Mouse (Mus musculus) c-Kit-negative CD71-positive TER-119-positive erythroid progenitor cells, embryonic 14.5 days (primary cell): Measurements from ENCODE around the gene Zswim4.

Experiments
- DNase-seq: peaks from one replicate; pipeline ENCODE4 v3.0.0-alpha.2; 2013; ENCODE audit warnings: low read depth, low spot score

The Zswim4 gene

DNA sequence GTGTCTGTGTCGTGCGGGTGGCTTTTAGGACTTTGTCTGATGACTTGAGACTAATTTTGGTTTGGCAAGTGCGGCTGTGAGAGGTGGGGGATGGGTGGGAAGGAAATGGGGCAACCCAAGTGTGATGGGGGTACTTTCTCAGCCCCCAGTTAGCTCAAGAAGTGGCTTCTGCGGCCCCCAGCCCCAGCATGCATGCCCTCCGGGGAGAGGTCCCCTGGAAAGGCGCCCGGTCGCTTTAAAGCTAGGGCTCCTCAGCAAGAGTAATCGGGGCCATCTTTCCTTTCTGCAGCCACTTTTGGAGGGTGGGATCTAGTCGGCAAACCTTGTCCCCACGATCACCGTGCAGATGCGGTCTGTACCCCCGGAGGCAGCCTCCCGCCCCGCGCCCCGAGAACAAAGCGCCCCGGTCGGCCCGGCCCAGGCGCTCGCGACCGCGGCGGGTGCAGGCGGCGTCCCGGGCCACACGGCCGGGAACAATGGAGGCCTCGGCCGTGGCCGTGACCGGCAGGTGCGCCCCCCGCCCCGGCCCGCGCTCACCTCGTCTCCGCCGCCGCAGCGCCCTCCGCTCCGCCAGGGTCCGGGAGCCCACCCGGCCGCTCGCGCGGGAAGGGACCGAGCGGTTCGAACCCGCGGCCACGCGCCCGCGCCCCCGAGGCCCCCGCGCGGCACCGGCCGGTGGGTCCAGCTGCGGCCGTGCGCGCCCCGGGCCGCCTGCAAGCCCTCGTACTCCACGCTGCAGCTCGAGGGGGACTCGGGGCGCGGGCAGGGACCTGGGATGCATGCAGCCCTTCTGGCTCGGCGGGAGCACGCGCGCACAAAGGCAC is 53.4 kb downstream of the Zswim4 start:
- no peak for DNase-seq

- DNase-seq, result no peak
Observed at GRCm38 (mm10) chr8:84182833-84183232, 54.0 kb downstream of the Zswim4 start.

DNA sequence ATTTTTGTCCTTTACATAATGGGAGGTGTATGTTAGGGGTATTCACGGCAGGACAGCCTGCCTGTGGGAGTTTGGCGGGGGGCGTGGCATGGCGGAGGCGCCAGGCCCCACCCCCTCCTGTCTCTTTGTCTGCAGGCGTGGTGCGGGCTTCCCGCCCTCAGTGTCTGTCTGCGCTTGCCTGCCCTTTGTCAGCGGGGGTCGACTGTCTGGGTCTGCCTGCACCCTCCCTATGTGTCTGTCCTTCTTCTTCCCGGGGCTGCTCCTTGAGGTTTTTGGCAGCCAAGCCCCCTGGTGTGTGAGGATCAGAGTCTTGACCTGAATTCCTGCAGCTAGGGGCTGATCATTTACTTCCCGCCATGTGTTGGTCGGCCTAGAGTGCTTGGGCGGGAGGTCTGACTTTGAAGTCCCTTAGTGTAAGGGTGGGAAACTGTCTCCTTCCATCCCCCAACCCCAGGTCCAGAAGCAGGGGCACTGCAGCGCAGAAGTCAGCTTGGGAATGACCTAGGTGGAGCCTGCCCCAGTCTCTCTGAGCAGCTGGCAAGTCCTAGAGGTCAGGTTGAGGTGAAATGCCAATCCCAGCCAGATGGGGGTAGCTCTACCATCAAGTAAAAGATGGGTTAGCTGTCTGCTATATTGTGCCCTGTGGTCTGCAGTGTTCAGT is 56.2 kb downstream of the Zswim4 start:
- DNase-seq, result no peak

DNA sequence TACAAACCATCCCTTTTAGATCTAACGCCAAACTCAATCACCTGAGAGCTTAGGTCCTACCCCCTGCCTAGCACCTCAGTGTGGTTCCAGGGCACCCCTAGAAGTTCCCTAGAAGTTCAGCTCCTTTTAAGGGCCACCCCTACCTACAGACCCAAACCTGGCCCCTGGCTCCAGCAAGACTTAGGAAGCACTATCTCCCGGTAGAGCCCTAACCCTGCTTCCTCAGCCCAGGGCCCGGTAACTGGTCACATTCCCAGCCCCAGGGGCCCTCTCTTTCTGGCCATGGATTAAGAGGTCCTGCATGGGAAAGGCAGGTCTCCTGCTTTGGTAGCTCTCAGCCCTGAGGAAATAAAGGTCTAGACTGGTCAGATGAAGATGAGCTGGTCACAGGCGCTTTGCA is 56.9 kb downstream of the Zswim4 start:
- no peak for DNase-seq

DNA sequence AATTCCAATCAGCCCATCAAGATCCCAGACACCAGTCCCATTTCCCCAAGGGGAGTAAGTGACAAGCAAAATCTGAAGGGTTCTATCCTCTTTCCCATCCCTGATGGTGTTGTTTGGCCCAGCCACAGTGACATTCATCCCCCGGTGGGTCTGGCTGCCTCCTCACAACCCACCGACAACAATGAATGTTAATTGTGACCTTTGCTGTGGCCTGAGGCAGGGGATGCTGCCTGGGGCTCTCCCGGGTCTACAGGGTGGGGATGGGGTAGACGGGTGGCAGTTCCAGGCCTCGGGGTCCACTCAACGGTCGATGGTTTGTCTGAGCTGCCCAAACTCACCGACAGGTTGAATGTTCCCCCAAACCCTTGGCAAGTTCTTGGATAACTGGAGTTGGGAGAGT is 58.3 kb downstream of the Zswim4 start:
- DNase-seq, result no peak

- DNase-seq, result no peak
Observed at GRCm38 (mm10) chr8:84177405-84177804, 59.5 kb downstream of the Zswim4 start.

DNA sequence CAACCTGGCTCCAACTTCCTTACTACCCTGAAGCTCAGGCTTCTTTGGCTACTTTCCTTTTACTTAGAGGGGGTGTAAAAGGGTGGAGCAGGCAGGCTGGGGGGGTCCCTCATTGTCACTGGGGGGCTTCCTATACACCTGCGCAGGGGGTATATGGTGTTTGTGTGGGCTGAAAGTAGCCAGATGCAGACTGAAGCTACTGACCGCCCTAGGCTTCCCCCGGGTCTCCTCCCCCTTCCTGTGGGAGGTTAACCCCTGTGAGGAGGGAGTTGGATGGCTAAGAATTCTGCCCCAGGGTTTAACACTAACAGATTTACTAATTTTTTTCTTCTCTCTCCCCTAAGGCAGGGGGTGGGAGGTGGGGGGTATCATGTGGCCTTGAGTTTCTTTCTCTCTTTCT is 60.3 kb downstream of the Zswim4 start:
- no peak for DNase-seq

GRCm38 (mm10) chr8:84173861-84174260 is 63.0 kb downstream of the Zswim4 start:
- DNase-seq, result no peak

DNA sequence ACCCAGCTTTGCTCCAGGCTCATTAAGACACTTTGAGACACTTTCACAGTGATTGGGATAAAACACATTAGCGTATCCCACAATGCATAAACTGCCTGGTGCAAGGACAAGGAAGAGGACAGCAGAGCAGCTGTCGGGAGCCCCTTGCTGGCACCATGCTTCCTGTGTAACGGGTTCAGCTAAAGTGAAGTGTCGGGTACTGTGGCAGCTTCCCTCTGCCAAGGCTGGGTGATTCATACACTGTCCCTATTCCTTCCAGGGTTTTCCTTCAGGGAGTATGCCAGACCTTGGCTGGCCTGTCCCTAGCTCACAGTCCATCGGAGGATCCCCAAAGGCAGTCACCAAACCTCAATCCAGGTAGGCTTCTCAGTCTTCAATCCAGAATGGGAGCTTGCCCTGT is 66.8 kb downstream of the Zswim4 start:
- no peak for DNase-seq

- DNase-seq, result no peak
Observed at GRCm38 (mm10) chr8:84167696-84168095, 69.2 kb downstream of the Zswim4 start.
